Mouse (Mus musculus) adrenal gland, postnatal 36 days (tissue): ENCODE results near the gene Cog4. TPM values are rescaled to one million over a fixed set of nuclear protein-coding genes. Genes with fewer than 3 reads are reported as not detected.
"Not testable (repeated sequence)": the region's sequence is repeated elsewhere in the genome, so short reads cannot be mapped to it uniquely, and the experiment has no call there.

Source experiments
- DNase-seq, 2 experiments: peaks; one replicate each; pipeline ENCODE4 v3.0.0; 2021; ENCODE audit warnings: mixed read lengths in 1 of 2
- total RNA-seq, 2 experiments: library from RNA; stranded (reverse); gene quantifications; 2 replicates each; pipeline ENCODE4 v1.2.3; 2021

Cog4 gene
- total RNA-seq, 2 experiments from 2014 or later = 86.2 to 105 TPM

DNA sequence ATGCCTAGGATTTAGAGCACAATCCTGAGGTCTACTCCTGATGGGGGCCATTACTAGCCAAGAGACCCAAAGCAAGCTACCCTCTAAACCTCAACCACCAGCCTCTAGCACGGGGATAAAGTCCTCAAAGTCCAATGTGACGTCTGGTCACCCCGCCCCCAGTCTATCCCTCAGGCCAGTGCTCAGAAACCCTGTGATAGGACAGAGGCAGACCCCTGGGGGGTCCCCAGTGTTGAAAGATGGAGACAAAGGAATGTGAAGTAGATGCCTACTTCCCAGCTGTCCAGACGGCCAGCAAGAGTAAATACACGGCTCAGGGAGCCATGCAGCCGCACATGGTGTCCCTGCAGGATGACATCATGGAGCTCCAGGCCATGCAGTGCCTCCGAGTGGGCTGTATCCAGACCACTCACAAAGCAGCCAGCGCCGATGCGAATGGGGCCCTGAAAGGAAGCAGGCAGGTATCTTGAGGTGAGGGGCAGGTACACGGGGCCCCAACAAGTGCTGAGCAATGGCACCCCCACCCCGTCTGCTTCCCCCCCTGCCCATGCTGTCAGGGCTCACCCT is 43.6 kb downstream of the Cog4 start:
- no peak for DNase-seq

- no peak for DNase-seq
Measured at GRCm38 (mm10) chr8:110892040-110892439, 45.6 kb downstream of the Cog4 start.

GRCm38 (mm10) chr8:110892913-110893312 is 46.5 kb downstream of the Cog4 start:
- no peak for DNase-seq

GRCm38 (mm10) chr8:110894851-110895250 is 48.5 kb downstream of the Cog4 start:
- DNase-seq = no peak

GRCm38 (mm10) chr8:110895254-110895653 is 48.9 kb downstream of the Cog4 start:
- DNase-seq = no peak

DNA sequence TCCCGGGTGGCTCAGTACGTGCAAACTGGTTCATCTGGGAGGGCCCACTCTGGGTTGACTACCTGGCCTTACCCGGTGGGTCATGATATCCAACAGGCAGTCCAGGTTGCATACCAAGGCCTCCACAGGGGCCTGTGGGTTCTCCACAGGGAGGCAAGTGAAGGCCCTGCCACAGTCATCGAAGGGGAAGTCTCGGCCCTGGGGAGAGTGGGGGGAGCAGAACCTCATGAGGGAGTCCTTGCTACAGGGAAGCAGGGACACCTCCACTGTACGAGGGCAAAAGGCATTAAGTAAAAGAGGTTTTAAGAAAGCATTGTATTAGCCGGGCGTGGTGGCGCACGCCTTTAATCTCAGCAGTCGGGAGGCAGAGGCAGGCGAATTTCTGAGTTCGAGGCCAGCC is 49.4 kb downstream of the Cog4 start:
- no peak for DNase-seq

- DNase-seq = no peak
Measured at GRCm38 (mm10) chr8:110897495-110897894, 51.1 kb downstream of the Cog4 start.

GRCm38 (mm10) chr8:110901056-110901455 is 54.7 kb downstream of the Cog4 start:
- no peak for DNase-seq

- DNase-seq = peak; percentile 87 to 89
Measured at GRCm38 (mm10) chr8:110901839-110902578, 55.6 kb downstream of the Cog4 start, which contains the start of gene Fuk. Gene Fuk, minus strand, starts transcription at chr8:110902488.

DNA sequence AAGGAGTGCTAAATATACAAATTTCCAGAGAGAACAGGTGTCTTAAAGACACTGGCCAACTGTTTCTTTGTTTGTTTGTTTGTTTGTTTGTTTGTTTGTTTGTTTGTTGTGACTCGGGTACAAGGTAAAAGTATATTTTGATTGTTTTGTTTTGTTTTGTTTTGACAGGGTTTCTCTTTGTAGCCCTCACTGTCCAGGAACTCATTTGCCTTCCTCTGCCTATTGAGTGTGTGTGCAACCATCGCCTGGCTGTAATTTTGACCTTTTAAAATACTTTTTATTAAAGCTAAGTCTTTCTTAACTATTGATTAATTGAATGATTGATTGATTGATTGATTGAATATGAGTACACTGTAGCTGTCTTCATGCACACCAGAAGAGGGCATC is 56.2 kb downstream of the Cog4 start:
- DNase-seq = no peak

- DNase-seq = no peak
Measured at GRCm38 (mm10) chr8:110905404-110905803, 59.0 kb downstream of the Cog4 start.

DNA sequence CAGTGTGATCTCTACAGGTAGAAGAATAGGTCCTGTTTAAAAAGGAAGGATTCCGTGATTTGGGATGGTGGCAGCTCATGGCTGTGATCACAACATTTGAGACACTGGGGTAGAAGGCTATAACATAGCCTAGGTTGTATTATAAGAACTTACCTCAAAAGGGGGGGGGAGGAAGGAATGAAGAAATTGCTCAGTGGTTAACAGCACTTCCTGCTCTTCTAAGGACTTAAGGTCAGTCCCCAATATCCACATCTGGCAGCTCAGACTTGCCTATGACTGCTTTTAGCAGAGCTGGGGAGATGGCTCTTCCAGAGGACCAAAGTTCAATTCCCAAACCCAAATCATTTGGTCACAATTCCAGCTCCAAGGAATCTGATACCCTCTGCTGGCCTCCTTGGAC is 60.3 kb downstream of the Cog4 start:
- DNase-seq = no peak

GRCm38 (mm10) chr8:110909850-110910249 is 63.5 kb downstream of the Cog4 start:
- DNase-seq = not testable (repeated sequence)

- no peak for DNase-seq
Measured at GRCm38 (mm10) chr8:110911576-110912570, 65.5 kb downstream of the Cog4 start.

- peak; percentile 83 to 84 for DNase-seq
Measured at GRCm38 (mm10) chr8:110917415-110917814, 71.0 kb downstream of the Cog4 start.

GRCm38 (mm10) chr8:110918027-110918426 is 71.6 kb downstream of the Cog4 start:
- no peak for DNase-seq

DNA sequence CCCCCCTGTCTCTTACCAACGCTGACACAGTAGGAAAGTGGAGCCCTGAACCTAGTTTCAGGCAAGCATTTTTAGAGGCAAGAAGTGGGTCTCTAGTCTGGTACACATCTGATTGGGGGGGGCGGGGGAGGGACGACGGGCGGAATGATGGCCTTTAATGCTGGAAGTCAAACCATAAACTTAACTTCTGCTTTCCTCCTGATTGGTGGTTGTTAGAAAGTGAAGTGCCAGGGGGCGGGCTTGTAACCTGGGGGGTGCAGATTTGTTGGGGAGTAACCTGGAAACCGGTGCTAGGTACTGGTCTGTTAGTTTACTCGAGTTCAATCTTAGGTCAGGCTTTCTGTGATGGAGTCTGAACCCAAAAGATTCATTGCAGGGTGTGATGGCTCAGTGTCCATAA is 72.1 kb downstream of the Cog4 start:
- no peak for DNase-seq

GRCm38 (mm10) chr8:110919341-110920031 is 73.1 kb downstream of the Cog4 start, which contains the start of gene St3gal2:
Gene St3gal2, plus strand, starts transcription at chr8:110919922.
- peak; percentile 89 to 90 for DNase-seq

DNA sequence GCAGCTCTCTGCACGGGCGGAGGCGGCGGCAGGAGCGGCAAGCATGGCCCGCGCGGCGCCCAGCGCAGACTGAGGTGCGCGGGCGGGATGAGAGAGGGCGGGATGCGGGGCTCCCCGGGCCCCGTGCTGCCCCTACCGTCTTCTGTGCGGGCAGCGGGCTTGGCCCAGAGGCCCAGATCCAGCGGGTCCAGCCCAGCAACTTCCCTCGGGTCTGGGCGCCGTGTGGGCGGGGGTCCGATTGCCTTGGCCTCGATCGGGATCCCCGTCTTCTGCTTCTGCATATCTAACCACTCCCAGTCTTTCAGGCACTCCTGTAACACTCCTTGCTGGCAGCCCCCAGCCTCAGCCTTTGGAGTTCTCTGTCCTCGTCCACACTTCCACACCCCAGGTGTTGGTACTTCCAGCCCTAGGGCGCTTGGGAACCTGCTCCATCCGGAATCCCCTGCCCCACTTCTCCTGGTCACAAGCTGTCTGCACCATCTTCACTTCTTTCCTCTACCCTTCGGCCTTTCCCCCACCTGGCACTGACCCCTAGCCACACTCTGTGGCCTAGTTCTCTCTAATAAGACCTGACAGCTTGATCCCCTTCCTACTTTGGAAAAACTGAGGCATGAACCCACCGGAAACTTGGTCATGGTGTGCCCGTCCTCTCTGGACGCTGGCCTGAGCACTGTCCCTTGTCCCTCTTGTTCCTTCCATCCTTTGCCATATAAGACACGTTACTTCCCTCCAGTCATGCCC is 73.8 kb downstream of the Cog4 start:
- peak in 1 of 2 experiments; percentile 9 for DNase-seq

- no peak for DNase-seq
Measured at GRCm38 (mm10) chr8:110920773-110921277, 74.4 kb downstream of the Cog4 start.
